Mouse (Mus musculus) thymus, adult 2 months (tissue): ENCODE results near the gene Ankrd42.

Source experiments
- CTCF ChIP-seq: fragments of 200-500 bp; IDR thresholded peaks from 2 replicates; pipeline ENCODE4 v1.5.1; 2012; ENCODE audit warnings: mild to moderate bottlenecking, control low read depth, low read length, moderate library complexity, borderline replicate concordance; ENCODE audit not compliant: control insufficient read depth, poor library complexity, insufficient read depth; ENCODE audit errors: extremely low read depth
- POLR2A ChIP-seq: fragments of 200-500 bp; IDR thresholded peaks from 2 replicates; pipeline ENCODE4 v1.6.1; 2012; ENCODE audit warnings: mild to moderate bottlenecking, low read length, control low read depth, moderate library complexity; ENCODE audit not compliant: control insufficient read depth, poor library complexity, insufficient read depth; ENCODE audit errors: extremely low read depth

GRCm38 (mm10) chr7:92677346-92677745 is 40.4 kb upstream of the Ankrd42 start:
- no peak for TF ChIP-seq CTCF
- TF ChIP-seq POLR2A: no peak
